Mouse (Mus musculus): ENCODE measurements around the gene Rab3il1. TPM values are rescaled to one million over a fixed set of nuclear protein-coding genes. Genes with fewer than 3 reads are reported as not detected.

The Rab3il1 gene
- polyA plus RNA-seq, 1 experiment from 2014 or later: 26.3 TPM

GRCm38 (mm10) chr19:10038910-10039309 is 37.4 kb downstream of the Rab3il1 start:
- WGBS: 26% methylated on average over 3 of the region's 3 CpGs
- no peak overlapping the region for H3K9ac ChIP-seq
- peaks cover 18% of the 10 kb centered on the region for H3K4me1 ChIP-seq
- H3K9me3 ChIP-seq: no peaks in the 10 kb centered on the region
- no peak for ATAC-seq (ENCODE audit: low FRiP score, low read depth)
- H3K4me2 ChIP-seq (replicated peaks): no peak overlapping the region
- H3K36me3 ChIP-seq: no peaks in the 10 kb centered on the region
- no peak overlapping the region for H3K4me3 ChIP-seq
- no peak overlapping the region for H3K27ac ChIP-seq
- H3K27me3 ChIP-seq (replicated peaks): peaks cover 3% of the 10 kb centered on the region; the same call in 1 of the 2 replicates

- Histone ChIP-seq H3K27ac (no peak overlapping the region), H3K4me1 (peaks cover 18% of the 10 kb centered on the region), H3K27me3 (replicated peaks) (peaks cover 3% of the 10 kb centered on the region; the same call in 1 of the 2 replicates), H3K36me3 (no peaks in the 10 kb centered on the region), H3K4me2 (replicated peaks) (no peak overlapping the region), H3K9ac (no peak overlapping the region), H3K4me3 (no peak overlapping the region), H3K9me3 (no peaks in the 10 kb centered on the region)
- no peak for ATAC-seq (ENCODE audit: low FRiP score, low read depth)
- 87% methylated on average over 2 of the region's 2 CpGs for WGBS
Observed at GRCm38 (mm10) chr19:10039615-10040014, 38.1 kb downstream of the Rab3il1 start.

- Histone ChIP-seq H3K9me3 (no peaks in the 10 kb centered on the region), H3K27me3 (replicated peaks) (peaks cover 3% of the 10 kb centered on the region; the same call in 1 of the 2 replicates), H3K4me1 (peaks cover 18% of the 10 kb centered on the region), H3K4me2 (replicated peaks) (peak overlapping the region; percentile 99), H3K4me3 (peak overlapping the region; percentile 55), H3K27ac (no peak overlapping the region), H3K36me3 (no peaks in the 10 kb centered on the region), H3K9ac (peak overlapping the region; percentile 74)
- WGBS: 8% methylated on average over 20 of the region's 20 CpGs
- peak; percentile 49 for ATAC-seq (ENCODE audit: low FRiP score, low read depth)
Observed at GRCm38 (mm10) chr19:10040866-10041387, 39.5 kb downstream of the Rab3il1 start.

GRCm38 (mm10) chr19:10041388-10042148 is 40.1 kb downstream of the Rab3il1 start, which contains the start of gene Fads3:
Fads3 (plus strand) TSS chr19:10041569.
- peak; percentile 86 for ATAC-seq (ENCODE audit: low FRiP score, low read depth)
- Histone ChIP-seq H3K36me3 (no peaks in the 10 kb centered on the region), H3K4me3 (peak within 1 kb of the TSS; percentile 55), H3K9me3 (no peaks in the 10 kb centered on the region), H3K4me1 (peaks cover 18% of the 10 kb centered on the region), H3K9ac (peak within 1 kb of the TSS; percentile 74), H3K27ac (no peak within 1 kb of the TSS), H3K27me3 (replicated peaks) (peaks cover 3% of the 10 kb centered on the region; the same call in 1 of the 2 replicates), H3K4me2 (replicated peaks) (peak within 1 kb of the TSS; percentile 99)
- WGBS: under 1% methylated on average over 67 of the region's 69 CpGs

- H3K9ac ChIP-seq: peak overlapping the region; percentile 74; the same call in 1 of the 2 replicates
- peaks cover 3% of the 10 kb centered on the region; the same call in 1 of the 2 replicates for H3K27me3 ChIP-seq (replicated peaks)
- ATAC-seq (ENCODE audit: low FRiP score, low read depth): peak; percentile 14; the same call in 1 of the 2 replicates
- 60% methylated on average over 6 of the region's 6 CpGs for WGBS
- H3K9me3 ChIP-seq: no peaks in the 10 kb centered on the region
- H3K27ac ChIP-seq: no peak overlapping the region
- H3K4me3 ChIP-seq: peak overlapping the region; percentile 55
- peak overlapping the region; percentile 99 for H3K4me2 ChIP-seq (replicated peaks)
- H3K36me3 ChIP-seq: no peaks in the 10 kb centered on the region
- peaks cover 18% of the 10 kb centered on the region for H3K4me1 ChIP-seq
Observed at GRCm38 (mm10) chr19:10042232-10042631, 40.8 kb downstream of the Rab3il1 start.

- peak overlapping the region; percentile 55; the same call in 1 of the 2 replicates for H3K4me3 ChIP-seq
- H3K27me3 ChIP-seq (replicated peaks): peaks cover 3% of the 10 kb centered on the region; the same call in 1 of the 2 replicates
- H3K27ac ChIP-seq: no peak overlapping the region
- H3K36me3 ChIP-seq: no peaks in the 10 kb centered on the region
- no peaks in the 10 kb centered on the region for H3K9me3 ChIP-seq
- peak overlapping the region; percentile 99 for H3K4me2 ChIP-seq (replicated peaks)
- no peak overlapping the region for H3K9ac ChIP-seq
- no peak for ATAC-seq (ENCODE audit: low FRiP score, low read depth)
- WGBS: 85% methylated on average over 4 of the region's 4 CpGs
- H3K4me1 ChIP-seq: peaks cover 18% of the 10 kb centered on the region
Observed at GRCm38 (mm10) chr19:10042816-10043215, 41.3 kb downstream of the Rab3il1 start.

GRCm38 (mm10) chr19:10043643-10044042 is 42.2 kb downstream of the Rab3il1 start:
- H3K4me1 ChIP-seq: peaks cover 18% of the 10 kb centered on the region
- no peak overlapping the region for H3K27ac ChIP-seq
- no peaks in the 10 kb centered on the region for H3K36me3 ChIP-seq
- no peaks in the 10 kb centered on the region for H3K9me3 ChIP-seq
- H3K27me3 ChIP-seq (replicated peaks): peaks cover 3% of the 10 kb centered on the region; the same call in 1 of the 2 replicates
- H3K9ac ChIP-seq: no peak overlapping the region
- no peak for ATAC-seq (ENCODE audit: low FRiP score, low read depth)
- H3K4me3 ChIP-seq: no peak overlapping the region
- no peak overlapping the region for H3K4me2 ChIP-seq (replicated peaks)

GRCm38 (mm10) chr19:10045707-10046106 is 44.2 kb downstream of the Rab3il1 start:
- 88% methylated on average over 2 of the region's 2 CpGs for WGBS
- ATAC-seq (ENCODE audit: low FRiP score, low read depth): no peak
- H3K9me3 ChIP-seq: no peaks in the 10 kb centered on the region
- no peak overlapping the region for H3K27ac ChIP-seq
- H3K4me3 ChIP-seq: no peak overlapping the region
- H3K9ac ChIP-seq: no peak overlapping the region
- no peaks in the 10 kb centered on the region for H3K36me3 ChIP-seq
- no peak overlapping the region for H3K4me2 ChIP-seq (replicated peaks)
- peaks cover 3% of the 10 kb centered on the region; the same call in 1 of the 2 replicates for H3K27me3 ChIP-seq (replicated peaks)
- H3K4me1 ChIP-seq: peaks cover 18% of the 10 kb centered on the region

GRCm38 (mm10) chr19:10046346-10046745 is 44.9 kb downstream of the Rab3il1 start:
- Histone ChIP-seq H3K4me1 (peaks cover 11% of the 10 kb centered on the region), H3K4me2 (replicated peaks) (no peak overlapping the region), H3K27me3 (replicated peaks) (no peaks in the 10 kb centered on the region; the same call in 1 of the 2 replicates), H3K9me3 (no peaks in the 10 kb centered on the region), H3K4me3 (no peak overlapping the region), H3K9ac (no peak overlapping the region), H3K27ac (no peak overlapping the region), H3K36me3 (no peaks in the 10 kb centered on the region)
- no peak for ATAC-seq (ENCODE audit: low FRiP score, low read depth)
- WGBS: 76% methylated on average over 4 of the region's 4 CpGs

GRCm38 (mm10) chr19:10046983-10047382 is 45.5 kb downstream of the Rab3il1 start:
- H3K9me3 ChIP-seq: no peaks in the 10 kb centered on the region
- H3K27me3 ChIP-seq (replicated peaks): no peaks in the 10 kb centered on the region; the same call in 1 of the 2 replicates
- 63% methylated on average over 3 of the region's 3 CpGs for WGBS
- H3K4me3 ChIP-seq: no peak overlapping the region
- H3K36me3 ChIP-seq: no peaks in the 10 kb centered on the region
- H3K4me1 ChIP-seq: peaks cover 6% of the 10 kb centered on the region
- ATAC-seq (ENCODE audit: low FRiP score, low read depth): no peak
- no peak overlapping the region for H3K27ac ChIP-seq
- no peak overlapping the region for H3K9ac ChIP-seq
- no peak overlapping the region for H3K4me2 ChIP-seq (replicated peaks)

GRCm38 (mm10) chr19:10049533-10049932 is 48.1 kb downstream of the Rab3il1 start:
- Histone ChIP-seq H3K9ac (no peak overlapping the region), H3K4me2 (replicated peaks) (no peak overlapping the region), H3K4me3 (no peak overlapping the region), H3K27me3 (replicated peaks) (no peaks in the 10 kb centered on the region), H3K4me1 (no peaks in the 10 kb centered on the region), H3K9me3 (no peaks in the 10 kb centered on the region), H3K27ac (no peak overlapping the region), H3K36me3 (no peaks in the 10 kb centered on the region)
- ATAC-seq (ENCODE audit: low FRiP score, low read depth): no peak

- Histone ChIP-seq H3K27ac (no peak overlapping the region), H3K27me3 (replicated peaks) (no peaks in the 10 kb centered on the region), H3K36me3 (no peaks in the 10 kb centered on the region), H3K4me1 (no peaks in the 10 kb centered on the region), H3K4me2 (replicated peaks) (no peak overlapping the region), H3K9ac (no peak overlapping the region), H3K4me3 (no peak overlapping the region), H3K9me3 (no peaks in the 10 kb centered on the region)
- 90% methylated on average over 2 of the region's 2 CpGs for WGBS
- ATAC-seq (ENCODE audit: low FRiP score, low read depth): no peak
Observed at GRCm38 (mm10) chr19:10050438-10050837, 49.0 kb downstream of the Rab3il1 start.

All from neural tube, embryonic 12.5 days (tissue).